Comparison of ENCODE assay signal across 22 mouse cellular contexts in the genomic region with DNA sequence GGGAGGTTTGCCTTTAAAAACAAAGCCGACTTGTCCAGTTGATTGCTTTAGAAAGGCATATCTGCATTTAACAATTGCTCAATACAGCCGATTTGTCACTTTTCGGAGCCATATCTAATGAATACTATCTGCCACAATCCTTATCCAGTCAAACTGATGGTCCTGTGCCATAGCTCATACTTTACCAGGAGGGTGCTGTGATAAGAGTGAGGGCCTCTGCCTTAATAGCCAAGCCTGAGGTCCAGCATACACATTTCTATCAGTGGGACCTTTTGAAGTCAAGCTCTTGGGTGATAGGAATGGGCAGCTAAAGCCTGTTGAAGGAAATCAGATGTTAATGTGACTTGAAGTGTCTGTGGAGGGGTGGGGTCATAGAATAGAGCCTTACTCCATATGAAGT. TPM values are rescaled to one million over a fixed set of nuclear protein-coding genes. Genes with fewer than 3 reads are reported as not detected.
DNase-seq lines count a peak whose midpoint lies in the region; ATAC-seq lines count a peak whose summit lies in the region.
"Had no signal": no experiment of that assay in that cellular context is flagged by ENCODE, and none has a peak within 500 bp of the region (broad histone marks: within the 10 kb centered on the region; RNA-seq: fewer than 3 reads in every experiment).

No protein-coding gene starts in this region.

- H3K9me3 ChIP-seq in liver, embryonic 11.5 days (ENCODE audit: control insufficient read depth, low read length): no peaks in the 10 kb centered on the region
- no peaks in the 10 kb centered on the region for H3K9me3 ChIP-seq in liver, embryonic 16.5 days (replicated peaks; ENCODE audit: control insufficient read depth, low read length)
- H3K9me3 ChIP-seq: heart, embryonic 10.5 days; heart, embryonic 13.5 days; hindbrain, embryonic 15.5 days had no signal

- WGBS in liver, embryonic 11.5 days: 60% methylated on average over 3 of the region's 3 CpGs
- WGBS in liver, embryonic 16.5 days (ENCODE audit: insufficient replicate concordance): 32% methylated on average over 3 of the region's 3 CpGs

- H3K9ac ChIP-seq in liver, embryonic 11.5 days (ENCODE audit: low read depth, low read length): no peak overlapping the region
- no peak overlapping the region for H3K9ac ChIP-seq in liver, embryonic 16.5 days (ENCODE audit: low read depth, low read length)
- H3K9ac ChIP-seq: forebrain, postnatal 0 days; heart, embryonic 13.5 days; hindbrain, embryonic 15.5 days had no signal

- intact Hi-C loops in left cerebral cortex, postnatal 10 days (cut with DNase I): no loop called here

- no peak overlapping the region for H3K4me3 ChIP-seq in liver, embryonic 11.5 days (ENCODE audit: low read depth, low read length)
- no peak overlapping the region for H3K4me3 ChIP-seq in liver, embryonic 16.5 days (ENCODE audit: low read depth, low read length)
- H3K4me3 ChIP-seq: gastrocnemius, adult 2 months; heart, embryonic 10.5 days; heart, embryonic 13.5 days; hindbrain, embryonic 15.5 days had no signal

- ATAC-seq in liver, embryonic 11.5 days (replicated peaks; ENCODE audit: low FRiP score): peak; percentile 76
- peak; percentile 71 for ATAC-seq in liver, embryonic 16.5 days (ENCODE audit: low read depth)
- ATAC-seq in megakaryocyte-erythroid progenitor cell, adult 5-6 weeks (replicated peaks; ENCODE audit: low FRiP score, low TSS enrichment, poor library complexity, severe bottlenecking): peak; percentile 83
- ATAC-seq: forebrain, embryonic 14.5 days; forebrain, postnatal 0 days; Patski had no signal

- no peak overlapping the region for H3K27ac ChIP-seq in liver, embryonic 11.5 days (ENCODE audit: low read depth, low read length)
- no peak overlapping the region for H3K27ac ChIP-seq in liver, embryonic 16.5 days (ENCODE audit: low read length)
- H3K27ac ChIP-seq: gastrocnemius, adult 2 months; heart, embryonic 10.5 days; heart, embryonic 13.5 days; hindbrain, embryonic 15.5 days had no signal

- DNase-seq in liver, embryonic 11.5 days (ENCODE audit: low spot score): no peak
- DNase-seq in liver: no peak
- no peak for DNase-seq in left cerebral cortex, postnatal 10 days (ENCODE audit: extremely low spot score in 1 of 2, low spot score in 2 of 2)
- DNase-seq in layer of hippocampus, postnatal 36 days: no peak
- DNase-seq: adrenal gland, postnatal 10 days; adrenal gland, postnatal 36 days; cerebellum, adult 18-20 months; cerebellum, adult 9-10 months; cerebellum, postnatal 14 days; forebrain, postnatal 0 days; gastrocnemius, adult 2 months; gastrocnemius, postnatal 25 days; heart, adult 18-20 months; heart, postnatal 14 days; heart, postnatal 4 days had no signal

- H3K4me1 ChIP-seq in liver, embryonic 11.5 days (replicated peaks; ENCODE audit: control insufficient read depth, insufficient read depth, low read length): peaks cover 6% of the 10 kb centered on the region; the same call in 1 of the 2 replicates
- H3K4me1 ChIP-seq in liver, embryonic 16.5 days (ENCODE audit: control insufficient read depth, low read depth, low read length): peaks cover 4% of the 10 kb centered on the region; the same call in 1 of the 2 replicates

- no peaks in the 10 kb centered on the region for H3K27me3 ChIP-seq in liver, embryonic 11.5 days (replicated peaks; ENCODE audit: control insufficient read depth, insufficient read depth, low read length)
- no peaks in the 10 kb centered on the region for H3K27me3 ChIP-seq in liver, embryonic 16.5 days (ENCODE audit: control insufficient read depth, insufficient read depth, low read depth, low read length)
- H3K27me3 ChIP-seq: heart, embryonic 13.5 days; hindbrain, embryonic 15.5 days; Patski had no signal

- H3K36me3 ChIP-seq in liver, embryonic 11.5 days (ENCODE audit: control insufficient read depth, insufficient read depth, low read length): peaks cover 35% of the 10 kb centered on the region
- H3K36me3 ChIP-seq in liver, embryonic 16.5 days (ENCODE audit: control insufficient read depth, insufficient read depth): peaks cover 25% of the 10 kb centered on the region

- H3K4me2 ChIP-seq in liver, embryonic 11.5 days: no peak overlapping the region
- H3K4me2 ChIP-seq in liver, embryonic 16.5 days (ENCODE audit: low read depth, low read length): no peak overlapping the region
- H3K4me2 ChIP-seq: heart, embryonic 13.5 days; hindbrain, embryonic 15.5 days had no signal

RNA-seq across cellular contexts. Expression of gene Stk35, which starts 13.7 kb away (rescaled TPM):
- 9.0 and 10.1 TPM in 2 replicates for polyA plus RNA-seq in liver, embryonic 11.5 days (2014; fragmentation: Nextera tagmentation; extraction: Ambion mirVana)
- 3.1 TPM in 2 replicates for polyA plus RNA-seq in liver, embryonic 16.5 days (2015; fragmentation: Nextera tagmentation; extraction: Ambion mirVana)
- total RNA-seq in megakaryocyte-erythroid progenitor cell, adult 5-6 weeks (2014; fragmentation: Nextera tagmentation): 16.4 and 19.3 TPM in 2 replicates
- 7.5 and 8.7 TPM in 2 replicates for total RNA-seq in megakaryocyte-erythroid progenitor cell, adult 5-6 weeks (2017)
- 10 to 100 TPM; 26.2 to 27.1 TPM for total RNA-seq in left cerebral cortex, postnatal 10 days (2021)
- 10 to 100 TPM; 27.7 to 30.2 TPM for total RNA-seq in layer of hippocampus, postnatal 36 days (2021)
